ENCODE assay signal across 8 mouse cellular contexts in the genomic region with DNA sequence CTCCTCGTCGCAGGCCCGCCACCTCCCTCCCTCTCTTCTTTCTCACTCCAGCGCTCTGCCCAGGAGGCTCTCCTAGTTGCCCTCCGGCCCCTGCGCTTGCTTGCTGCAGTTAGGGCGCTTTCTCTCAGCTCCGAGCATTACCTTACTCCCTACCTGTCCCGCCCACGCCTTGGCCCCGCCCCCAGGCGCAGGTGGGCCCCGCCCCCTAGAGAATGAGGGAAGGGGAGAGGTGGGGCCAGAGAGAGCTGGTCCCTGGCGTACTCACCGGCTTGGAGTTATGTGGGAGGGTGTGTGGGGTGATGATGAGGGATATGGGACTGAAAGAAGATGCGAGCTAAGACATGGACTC. TPM values are rescaled to one million over a fixed set of nuclear protein-coding genes. Genes with fewer than 3 reads are reported as not detected.
DNase-seq lines count a peak whose midpoint lies in the region; ATAC-seq and TF ChIP-seq lines count a peak whose summit lies in the region.

No protein-coding gene starts in this region.

- H3K9me3 ChIP-seq in heart, embryonic 15.5 days (replicated peaks) = no peaks in the 10 kb centered on the region

- no peak overlapping the region for H3K27ac ChIP-seq in heart, embryonic 15.5 days
- no peak overlapping the region for H3K27ac ChIP-seq in testis, adult 2 months (ENCODE audit: control insufficient read depth, insufficient read depth, low read depth, low read length)

- peaks cover 34% of the 10 kb centered on the region for H3K27me3 ChIP-seq in heart, embryonic 15.5 days
- no peaks in the 10 kb centered on the region for H3K27me3 ChIP-seq in testis, adult 2 months (ENCODE audit: control insufficient read depth, insufficient read depth, low read length)

- DNase-seq in layer of hippocampus, adult 18-20 months (ENCODE audit: low spot score in 2 of 2) = peak; percentile 1 to 22
- DNase-seq in layer of hippocampus, postnatal 10 days (ENCODE audit: low spot score in 2 of 2) = no peak
- peak; percentile 11 for DNase-seq in cerebellum, adult 11 months
- peak; percentile 85 to 91 for DNase-seq in kidney, postnatal 4 days
- peak; percentile 69 for DNase-seq in lung, postnatal 25 days (ENCODE audit: low spot score)
- no peak for DNase-seq in adrenal gland, postnatal 10 days

- H3K4me1 ChIP-seq in heart, embryonic 15.5 days (replicated peaks) = peaks cover 9% of the 10 kb centered on the region
- peaks cover 5% of the 10 kb centered on the region for H3K4me1 ChIP-seq in testis, adult 2 months (ENCODE audit: control insufficient read depth, insufficient read depth, low read length)

- TF ChIP-seq CTCF in testis, adult 2 months (IDR thresholded peaks at IDR 0.05; ENCODE audit: control insufficient read depth, insufficient read depth, insufficient replicate concordance, low read depth, low read length) = no peak

- no peaks in the 10 kb centered on the region for H3K36me3 ChIP-seq in heart, embryonic 15.5 days
- H3K36me3 ChIP-seq in testis, adult 2 months (ENCODE audit: control insufficient read depth, insufficient read depth, low read length) = no peaks in the 10 kb centered on the region

- 1% methylated on average over 16 of the region's 16 CpGs for WGBS in heart, embryonic 15.5 days

- H3K9ac ChIP-seq in heart, embryonic 15.5 days = peak overlapping the region; percentile 46

- ATAC-seq in heart, embryonic 15.5 days (replicated peaks; ENCODE audit: insufficient number of reproducible peaks, insufficient read depth, low FRiP score, low read depth) = peak; percentile 31; the same call in 1 of the 2 replicates

- no peak for TF ChIP-seq POLR2A in testis, adult 2 months (IDR thresholded peaks at IDR 0.05; ENCODE audit: control insufficient read depth, low read depth, low read length)

- peak overlapping the region; percentile 70 for H3K4me3 ChIP-seq in heart, embryonic 15.5 days
- peak overlapping the region; percentile 83 for H3K4me3 ChIP-seq in testis, adult 2 months (ENCODE audit: control insufficient read depth, low read depth, low read length)

- H3K4me2 ChIP-seq in heart, embryonic 15.5 days = peak overlapping the region; percentile 99

RNA-seq across cellular contexts. Expression of a gene that starts 0.4 kb away (rescaled TPM):
- total RNA-seq in layer of hippocampus, adult 18-20 months (2021) = under 1 TPM; 0.51 to 0.62 TPM
- 1 to 10 TPM; 1.9 to 2.2 TPM for total RNA-seq in layer of hippocampus, postnatal 10 days (2021)
- polyA plus RNA-seq in heart, embryonic 15.5 days (2015; fragmentation: Nextera tagmentation; extraction: Ambion mirVana) = 0.34 and 0.41 TPM in 2 replicates
- 8.2 and 10.2 TPM in 2 replicates for polyA plus RNA-seq in testis, adult 2 months (2012; rRNA removed)
- 1 to 10 TPM; 3.7 to 4.6 TPM for total RNA-seq in adrenal gland, postnatal 10 days (2021)

RNA-seq across cellular contexts. Expression of a gene that starts 0.6 kb away (rescaled TPM):
- total RNA-seq in layer of hippocampus, adult 18-20 months (2021) = not detected
- not detected for total RNA-seq in layer of hippocampus, postnatal 10 days (2021)
- polyA plus RNA-seq in heart, embryonic 15.5 days (2015; fragmentation: Nextera tagmentation; extraction: Ambion mirVana) = 0.14 and 0.21 TPM in 2 replicates
- 0.10 TPM in 1 of 2 replicates, not detected in the other for polyA plus RNA-seq in testis, adult 2 months (2012; rRNA removed)
- total RNA-seq in adrenal gland, postnatal 10 days (2021) = under 1 TPM; 0.24 to 0.27 TPM

Comparison
In these comparisons a context has a peak if more than half of its experiments do, and no peak if none do; other contexts are left out.
1. DNase-seq: peak in layer of hippocampus, adult 18-20 months (2 of 2), cerebellum, adult 11 months (single experiment), kidney, postnatal 4 days (2 of 2) and lung, postnatal 25 days (single experiment); none in layer of hippocampus, postnatal 10 days (0 of 2) and adrenal gland, postnatal 10 days (single experiment).